Mouse (Mus musculus) forebrain, embryonic 10.5 days (tissue): Measurements from ENCODE around the gene Becn1. TPM values are rescaled to one million over a fixed set of nuclear protein-coding genes. Genes with fewer than 3 reads are reported as not detected.
A peak's percentile ranks its signal among the peaks of the same experiment; 100 is the strongest.

Experiments
- DNase-seq: peaks from one replicate; pipeline ENCODE4 v3.0.0-alpha.2; 2017; ENCODE audit warnings: low spot score; ENCODE audit errors: extremely low spot score
- H3K27ac ChIP-seq: fragments of 300-500 bp; sonication (generic); 2 replicates; pipeline ENCODE4 v1.5.1; 2016; ENCODE audit warnings: mild to moderate bottlenecking
- H3K27me3 ChIP-seq: fragments of 300-500 bp; sonication (generic); 2 replicates; pipeline ENCODE4 v1.6.1; 2016; ENCODE audit warnings: mild to moderate bottlenecking; ENCODE audit not compliant: poor library complexity, severe bottlenecking
- H3K36me3 ChIP-seq: fragments of 300-500 bp; sonication (generic); replicated peaks from 2 replicates; pipeline ENCODE4 v1.6.1; 2016; ENCODE audit warnings: mild to moderate bottlenecking, moderate library complexity
- H3K4me1 ChIP-seq: fragments of 300-500 bp; sonication (generic); 2 replicates; pipeline ENCODE4 v1.6.1; 2016
- H3K4me3 ChIP-seq: fragments of 300-500 bp; sonication (generic); 2 replicates; pipeline ENCODE4 v1.5.1; 2016; ENCODE audit warnings: mild to moderate bottlenecking, moderate library complexity
- H3K9me3 ChIP-seq: fragments of 300-500 bp; sonication (generic); 2 replicates; pipeline ENCODE4 v1.6.1; 2016; ENCODE audit warnings: mild to moderate bottlenecking, moderate library complexity
- WGBS: fragments of 180-500 bp; shearing (Covaris S2); methylation state at CpG from one replicate; pipeline ENCODE4 v1.1.7; 2016; 5-methylcytosine and 5-hydroxymethylcytosine counted together
- polyA plus RNA-seq: library from polyadenylated mRNA; unstranded; fragments of >200 nt; fragmentation: Nextera tagmentation; extraction: Ambion mirVana; gene quantifications from 2 replicates; pipeline ENCODE4 v1.2.1, GENCODE M21; 2016

Becn1 gene
- polyA plus RNA-seq, 1 experiment from 2014 or later = 144 TPM

- no peaks in the 10 kb centered on the region for H3K9me3 ChIP-seq
- peaks cover 32% of the 10 kb centered on the region for H3K36me3 ChIP-seq
- peak within 1 kb of the TSS; percentile 84 for H3K27ac ChIP-seq
- under 1% methylated on average over 43 of the region's 43 CpGs for WGBS
- H3K4me3 ChIP-seq = peak within 1 kb of the TSS; percentile 67
- H3K4me1 ChIP-seq = peaks cover 60% of the 10 kb centered on the region
- DNase-seq = peak; percentile 74
- peaks cover 44% of the 10 kb centered on the region for H3K27me3 ChIP-seq
Observed at GRCm38 (mm10) chr11:101259948-101260825, 41.9 kb downstream of the Becn1 start, which contains the start of gene Wnk4. TSS of gene Wnk4 (plus strand) at chr11:101260567.

DNA sequence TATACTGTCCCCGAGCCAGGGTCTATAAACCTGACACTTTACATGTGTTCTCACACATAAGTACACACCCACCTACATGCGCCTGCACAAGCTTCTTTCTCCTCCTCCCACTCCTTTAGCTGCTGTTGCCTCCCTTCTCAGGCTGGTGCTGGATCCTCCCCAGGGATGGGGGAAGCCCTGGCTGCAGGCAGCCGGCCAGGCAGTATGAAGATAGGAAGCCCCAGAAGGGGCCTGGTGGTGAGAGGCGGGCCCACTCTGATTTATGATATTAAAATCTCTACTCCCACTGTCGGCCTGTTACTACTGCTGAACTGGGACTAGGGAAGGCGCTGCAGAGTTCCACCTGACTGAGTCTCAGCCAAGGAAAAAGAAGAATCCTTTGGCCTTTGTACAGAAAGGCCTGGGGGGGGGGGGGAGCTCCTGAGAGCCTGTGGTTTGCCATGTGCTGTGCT, 42.8 kb downstream of the Becn1 start:
- Histone ChIP-seq H3K4me3 (peak overlapping the region; percentile 67), H3K9me3 (no peaks in the 10 kb centered on the region), H3K36me3 (peaks cover 32% of the 10 kb centered on the region), H3K27me3 (peaks cover 35% of the 10 kb centered on the region), H3K27ac (peak overlapping the region; percentile 84), H3K4me1 (peaks cover 59% of the 10 kb centered on the region)
- WGBS = 54% methylated on average over 6 of the region's 6 CpGs
- DNase-seq = no peak

DNA sequence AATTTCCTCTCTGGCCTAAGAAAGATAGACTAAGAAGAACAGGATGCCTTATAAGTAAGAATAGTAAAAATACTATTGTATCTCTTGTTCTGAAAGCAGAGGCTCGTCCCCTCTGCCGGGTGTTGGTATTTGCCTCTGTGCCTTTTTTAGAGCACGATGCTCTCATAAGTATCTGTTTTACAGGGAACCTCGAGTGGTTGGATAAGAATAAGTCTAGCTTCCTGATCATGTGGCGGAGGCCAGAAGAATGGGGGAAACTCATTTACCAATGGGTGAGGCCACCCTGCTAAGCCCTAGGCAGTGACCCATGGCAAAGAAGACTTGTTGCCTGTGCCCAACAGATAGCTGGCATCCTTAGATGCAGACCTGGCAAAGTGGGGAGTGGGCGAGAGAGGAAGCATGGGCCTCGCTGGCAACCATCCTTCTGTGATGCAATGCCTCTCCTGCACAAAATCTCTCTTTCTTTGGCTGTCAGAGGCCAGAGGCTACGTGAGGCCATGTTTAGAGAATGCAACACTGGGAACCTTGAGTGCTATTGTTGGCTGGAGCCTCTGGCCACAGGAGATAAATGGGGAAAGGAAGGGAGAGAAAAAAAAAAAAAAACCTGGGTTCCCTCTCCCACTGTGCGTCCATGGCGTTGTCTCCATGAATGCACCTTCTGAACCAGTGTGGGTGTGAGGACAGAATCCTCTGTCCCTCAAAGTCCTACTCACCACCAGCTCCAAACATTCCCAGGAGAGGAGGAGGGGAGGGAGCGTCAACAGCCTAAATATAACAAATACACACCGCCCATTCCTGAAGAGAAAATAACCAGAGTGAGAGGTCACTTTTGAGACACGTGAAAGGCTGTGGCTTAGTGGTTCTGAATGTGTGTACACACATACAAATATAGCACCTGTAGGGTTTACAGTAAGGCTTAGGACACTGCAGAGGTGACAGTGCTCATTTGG, 46.0 kb downstream of the Becn1 start:
- H3K27ac ChIP-seq = no peak overlapping the region
- H3K27me3 ChIP-seq = peaks cover 3% of the 10 kb centered on the region
- peaks cover 32% of the 10 kb centered on the region for H3K36me3 ChIP-seq
- 92% methylated on average over 13 of the region's 13 CpGs for WGBS
- no peak for DNase-seq
- H3K9me3 ChIP-seq = no peaks in the 10 kb centered on the region
- peaks cover 42% of the 10 kb centered on the region for H3K4me1 ChIP-seq
- no peak overlapping the region for H3K4me3 ChIP-seq

GRCm38 (mm10) chr11:101253613-101254389, 48.3 kb downstream of the Becn1 start, which contains the start of gene Vps25:
TSS of gene Vps25 (plus strand) at chr11:101253707.
- DNase-seq = peak; percentile 88
- H3K27ac ChIP-seq = peak within 1 kb of the TSS; percentile 92

DNA sequence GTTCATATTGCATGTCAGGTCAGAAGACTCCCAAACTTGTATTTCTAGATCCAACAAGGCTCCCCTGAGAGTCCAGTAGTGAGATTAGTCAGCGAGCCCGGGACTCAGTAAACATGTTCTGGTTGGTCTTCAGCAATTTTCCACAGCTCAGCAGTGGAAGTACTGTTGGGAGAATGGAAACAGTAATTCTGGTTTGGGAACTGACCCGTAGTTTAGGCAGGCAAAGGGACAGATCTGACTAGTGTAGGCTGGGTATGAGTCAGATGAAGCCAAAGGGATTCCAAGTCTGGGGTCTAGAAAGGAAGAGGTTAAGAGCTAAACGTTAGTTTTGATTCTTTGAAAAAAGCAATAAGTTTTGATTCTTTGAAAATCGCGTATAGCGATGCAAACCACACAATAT, 49.1 kb downstream of the Becn1 start:
- Histone ChIP-seq H3K4me1 (peaks cover 25% of the 10 kb centered on the region), H3K4me3 (peak overlapping the region; percentile 78), H3K27me3 (peaks cover 6% of the 10 kb centered on the region), H3K36me3 (peaks cover 18% of the 10 kb centered on the region), H3K27ac (peak overlapping the region; percentile 92), H3K9me3 (no peaks in the 10 kb centered on the region)
- no peak for DNase-seq
- 17% methylated on average over 7 of the region's 7 CpGs for WGBS

More at GRCm38 (mm10) chr11:101253613-101254389, 48.3 kb downstream of the Becn1 start, which contains the start of gene Vps25:
- WGBS = under 1% methylated on average over 40 of the region's 40 CpGs
- peaks cover 27% of the 10 kb centered on the region for H3K36me3 ChIP-seq
- H3K4me1 ChIP-seq = peaks cover 20% of the 10 kb centered on the region
- H3K4me3 ChIP-seq = peak within 1 kb of the TSS; percentile 78
- H3K27me3 ChIP-seq = no peaks in the 10 kb centered on the region
- no peaks in the 10 kb centered on the region for H3K9me3 ChIP-seq

- peaks cover 25% of the 10 kb centered on the region for H3K27me3 ChIP-seq
- WGBS = 83% methylated on average over 2 of the region's 2 CpGs
- no peak for DNase-seq
- no peaks in the 10 kb centered on the region for H3K9me3 ChIP-seq
- H3K27ac ChIP-seq = no peak overlapping the region
- H3K36me3 ChIP-seq = peaks cover 3% of the 10 kb centered on the region
- H3K4me3 ChIP-seq = no peak overlapping the region
- peaks cover 40% of the 10 kb centered on the region for H3K4me1 ChIP-seq
Observed at GRCm38 (mm10) chr11:101251031-101251430, 51.1 kb downstream of the Becn1 start.

DNA sequence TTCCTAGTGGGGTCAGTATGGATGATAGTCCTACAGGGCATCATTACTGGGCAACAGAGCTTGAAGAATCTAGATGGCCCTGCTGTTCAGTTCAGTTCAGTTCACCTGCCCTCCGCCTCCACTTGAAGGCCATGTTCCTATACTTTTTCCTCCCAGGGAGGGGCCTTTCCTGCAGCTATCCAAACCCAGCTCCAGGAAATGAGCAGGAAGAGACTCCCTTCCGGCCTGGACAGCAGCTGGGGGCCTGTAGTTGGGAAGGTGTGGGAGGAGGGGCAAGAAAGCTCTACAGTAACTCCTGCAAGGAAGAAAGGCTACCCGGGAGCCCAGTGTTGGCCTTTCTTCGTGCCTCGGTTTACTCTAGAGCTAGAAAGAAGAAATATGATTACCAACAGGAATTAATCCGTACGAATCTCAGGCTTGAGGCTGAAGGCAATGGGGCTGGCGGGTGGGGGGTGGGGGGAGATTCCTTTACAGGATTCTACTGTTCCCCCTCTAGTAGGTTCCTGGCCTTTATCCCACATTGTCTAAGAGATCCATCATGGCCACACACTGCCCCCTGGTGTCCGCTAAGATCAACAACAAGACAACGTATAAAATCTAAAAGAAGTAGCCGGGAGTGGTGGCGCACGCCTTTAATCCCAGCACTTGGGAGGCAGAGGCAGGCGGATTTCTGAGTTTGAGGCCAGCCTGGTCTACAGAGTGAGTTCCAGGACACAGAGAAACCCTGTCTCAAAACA, 53.7 kb downstream of the Becn1 start:
- Histone ChIP-seq H3K36me3 (no peaks in the 10 kb centered on the region), H3K27ac (peak overlapping the region; percentile 35), H3K4me1 (peaks cover 47% of the 10 kb centered on the region), H3K4me3 (no peak overlapping the region; the same call in 1 of the 2 replicates), H3K9me3 (no peaks in the 10 kb centered on the region), H3K27me3 (peaks cover 48% of the 10 kb centered on the region)
- peak; percentile 65 for DNase-seq
- WGBS = 39% methylated on average over 14 of the region's 14 CpGs

DNA sequence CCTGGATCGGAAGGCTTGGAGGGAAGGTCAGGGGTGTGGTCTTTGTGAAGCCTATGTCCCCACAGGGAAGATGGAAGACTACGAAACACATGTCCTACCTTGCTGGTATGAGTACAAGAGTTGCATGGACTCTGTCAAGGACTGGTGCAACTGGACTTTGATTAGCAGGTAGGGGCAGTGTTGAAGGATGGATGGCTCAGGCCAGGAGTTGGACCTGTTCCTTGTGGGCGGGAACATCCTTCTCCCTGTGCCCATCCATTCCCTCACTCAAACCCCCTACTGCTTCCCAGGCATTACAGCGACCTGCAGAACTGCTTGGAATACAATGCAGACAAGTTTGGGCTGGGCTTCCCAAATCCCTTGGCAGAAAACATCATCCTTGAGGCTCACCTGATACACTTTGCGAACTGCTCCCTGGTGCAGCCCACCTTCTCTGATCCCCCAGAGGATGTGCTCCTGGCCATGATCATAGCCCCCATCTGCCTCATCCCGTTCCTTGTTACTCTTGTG, 54.5 kb downstream of the Becn1 start:
- 82% methylated on average over 6 of the region's 6 CpGs for WGBS
- H3K4me3 ChIP-seq = peak overlapping the region; percentile 82; the same call in 1 of the 2 replicates
- H3K36me3 ChIP-seq = no peaks in the 10 kb centered on the region
- peaks cover 40% of the 10 kb centered on the region for H3K4me1 ChIP-seq
- peaks cover 48% of the 10 kb centered on the region for H3K27me3 ChIP-seq
- DNase-seq = no peak
- no peak overlapping the region; the same call in 1 of the 2 replicates for H3K27ac ChIP-seq
- no peaks in the 10 kb centered on the region for H3K9me3 ChIP-seq

- Histone ChIP-seq H3K4me3 (peak overlapping the region; percentile 82), H3K4me1 (peaks cover 38% of the 10 kb centered on the region), H3K36me3 (no peaks in the 10 kb centered on the region), H3K27ac (peak overlapping the region; percentile 89), H3K9me3 (no peaks in the 10 kb centered on the region), H3K27me3 (peaks cover 48% of the 10 kb centered on the region)
- no peak for DNase-seq
- WGBS = 5% methylated on average over 7 of the region's 7 CpGs
Observed at GRCm38 (mm10) chr11:101246702-101247012, 55.4 kb downstream of the Becn1 start.

GRCm38 (mm10) chr11:101245855-101246701, 56.0 kb downstream of the Becn1 start, which contains the start of gene Ramp2:
TSS of gene Ramp2 (plus strand) at chr11:101246028.
- H3K4me1 ChIP-seq = peaks cover 38% of the 10 kb centered on the region
- H3K36me3 ChIP-seq = no peaks in the 10 kb centered on the region
- peak within 1 kb of the TSS; percentile 89 for H3K27ac ChIP-seq
- peaks cover 48% of the 10 kb centered on the region for H3K27me3 ChIP-seq
- peak within 1 kb of the TSS; percentile 82 for H3K4me3 ChIP-seq
- DNase-seq = peak; percentile 52
- no peaks in the 10 kb centered on the region for H3K9me3 ChIP-seq
- under 1% methylated on average over 63 of the region's 63 CpGs for WGBS
